Mouse (Mus musculus) liver, embryonic 14.5 days (tissue): ENCODE measurements around the gene Rtn4rl1. TPM values are rescaled to one million over a fixed set of nuclear protein-coding genes. Genes with fewer than 3 reads are reported as not detected.

Experiments used
- ATAC-seq: fragments of 200-750 bp; cut with Nextera tagmentation; 2 replicates; pipeline ENCODE4 v1.8.0; 2017; ENCODE audit warnings: moderate number of reproducible peaks, mild to moderate bottlenecking, moderate library complexity; ENCODE audit not compliant: insufficient read depth
- DNase-seq, 3 experiments: peaks; one replicate each; pipeline ENCODE4 v3.0.0-alpha.2; 2012 to 2013; ENCODE audit warnings: low read depth in 3 of 3, low spot score in 3 of 3
- H3K27ac ChIP-seq: fragments of 300-500 bp; sonication (generic); 2 replicates; pipeline ENCODE4 v1.5.1; 2014; ENCODE audit warnings: moderate library complexity, mild to moderate bottlenecking, control low read depth, inconsistent platforms
- H3K27me3 ChIP-seq: fragments of 300-500 bp; sonication (generic); 2 replicates; pipeline ENCODE4 v1.6.1; 2014; ENCODE audit warnings: mild to moderate bottlenecking, low read length, moderate library complexity; ENCODE audit not compliant: control insufficient read depth, insufficient read depth
- H3K36me3 ChIP-seq: fragments of 300-500 bp; sonication (generic); replicated peaks from 2 replicates; pipeline ENCODE4 v1.6.1; 2014; ENCODE audit warnings: low read depth; ENCODE audit not compliant: control insufficient read depth, insufficient read depth
- H3K4me1 ChIP-seq, 2 experiments: fragments of 200-500 bp in 1 of 2; fragments of 300-500 bp in 1 of 2; sonication (generic) in 1 of 2; replicated peaks; 2 replicates each; pipeline ENCODE4 v1.6.1; 2012 to 2014; ENCODE audit warnings: antibody characterized with exemption in 1 of 2, inconsistent platforms in 1 of 2, low read length in 1 of 2; ENCODE audit not compliant: control insufficient read depth in 2 of 2, insufficient read depth in 2 of 2
- H3K4me2 ChIP-seq: fragments of 300-500 bp; sonication (generic); 2 replicates; pipeline ENCODE4 v1.6.1; 2014; ENCODE audit warnings: low read depth, mild to moderate bottlenecking, control low read depth, moderate library complexity
- H3K4me3 ChIP-seq, 2 experiments: fragments of 200-500 bp in 1 of 2; fragments of 300-500 bp in 1 of 2; sonication (generic) in 1 of 2; 2 replicates each; pipeline ENCODE4 v1.5.1; 2012 to 2014; ENCODE audit warnings: low read depth in 2 of 2, low read length in 2 of 2, mild to moderate bottlenecking in 2 of 2, control low read depth in 1 of 2, inconsistent platforms in 1 of 2, moderate library complexity in 1 of 2; ENCODE audit not compliant: insufficient read depth in 1 of 2
- H3K9ac ChIP-seq: fragments of 300-500 bp; sonication (generic); replicated peaks from 2 replicates; pipeline ENCODE4 v1.6.1; 2014; ENCODE audit warnings: mild to moderate bottlenecking, control low read depth, moderate library complexity
- H3K9me3 ChIP-seq: fragments of 300-500 bp; sonication (generic); 2 replicates; pipeline ENCODE4 v1.6.1; 2016; ENCODE audit warnings: low read length, mixed read lengths; ENCODE audit not compliant: control insufficient read depth
- CTCF ChIP-seq: IDR thresholded peaks from 2 replicates; pipeline ENCODE4 v1.5.1; 2016; ENCODE audit warnings: antibody characterized with exemption, low read depth, control low read depth
- EP300 ChIP-seq: IDR thresholded peaks from 2 replicates; pipeline ENCODE4 v1.6.1; 2016; ENCODE audit warnings: antibody characterized with exemption, low read depth
- WGBS: fragments of 180-500 bp; shearing (Covaris S2); extraction: QIAGEN DNeasy Blood & Tissue Kit; methylation state at CpG from one replicate; pipeline ENCODE4 v1.1.7; 2014; ENCODE audit not compliant: insufficient replicate concordance; 5-methylcytosine and 5-hydroxymethylcytosine counted together
- polyA plus RNA-seq, 2 experiments: library from polyadenylated mRNA; depleted of rRNA in 1 of 2; stranded (reverse) in 1 of 2; unstranded in 1 of 2; fragments of >200 nt; fragmentation: Nextera tagmentation in 1 of 2; extraction: Ambion mirVana in 1 of 2; gene quantifications; 2 replicates each; pipeline versions ENCODE4 v1.2.1 to v1.2.3; 2012 to 2014

The Rtn4rl1 gene
- polyA plus RNA-seq, 2 experiments, result 0.56 to 0.98 TPM

DNA sequence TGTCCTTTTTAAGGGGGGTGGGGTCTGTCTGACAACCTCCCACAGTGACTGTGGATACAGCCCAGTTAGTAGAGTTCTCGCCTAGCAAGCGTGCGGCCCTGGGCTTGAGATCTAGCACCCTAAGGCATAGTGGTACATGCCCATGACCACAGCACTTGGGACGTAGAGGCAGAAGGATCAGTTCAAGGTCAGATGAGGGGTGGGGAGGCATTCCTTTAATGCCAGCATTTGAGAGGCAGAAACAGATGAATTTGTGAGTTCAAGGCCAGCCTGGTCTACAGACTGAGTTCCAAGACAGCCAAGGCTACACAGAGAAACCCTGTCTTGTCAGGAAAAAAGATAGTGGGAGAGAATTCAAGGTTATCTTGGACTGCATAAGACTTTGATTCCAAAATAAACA is 93.3 kb downstream of the Rtn4rl1 start:
- ATAC-seq, result no peak
- 75% methylated on average over 4 of the region's 4 CpGs for WGBS

DNA sequence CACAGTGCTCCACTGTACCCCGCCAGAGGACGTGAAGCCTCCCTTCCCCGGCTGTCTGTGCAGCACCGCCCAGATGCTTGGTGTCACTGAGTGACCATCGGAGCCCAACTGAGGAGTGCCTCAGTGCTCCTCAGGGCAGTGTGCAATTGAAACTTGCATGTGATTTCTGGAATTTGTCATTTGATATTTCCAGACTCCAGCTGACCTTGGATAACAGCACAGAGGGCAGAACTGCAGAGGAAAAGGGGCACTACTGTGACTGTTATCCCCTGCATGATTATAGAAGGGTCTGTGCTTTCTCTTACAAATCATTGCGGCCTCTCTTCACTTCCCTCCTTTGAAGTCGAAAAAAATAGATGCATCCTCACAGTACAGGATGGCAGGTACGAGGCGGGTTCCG is 94.4 kb downstream of the Rtn4rl1 start:
- no peaks in the 10 kb centered on the region for H3K36me3 ChIP-seq
- no peaks in the 10 kb centered on the region for H3K9me3 ChIP-seq
- no peak overlapping the region for H3K27ac ChIP-seq
- DNase-seq (no peak), ATAC-seq (no peak)
- no peak overlapping the region for H3K4me2 ChIP-seq
- TF ChIP-seq CTCF (no peak), EP300 (no peak)
- H3K4me3 ChIP-seq, result no peak overlapping the region
- H3K27me3 ChIP-seq, result peaks cover 9% of the 10 kb centered on the region
- H3K9ac ChIP-seq, result no peak overlapping the region
- peaks cover 1 to 2% of the 10 kb centered on the region in 2 experiments for H3K4me1 ChIP-seq
- 72% methylated on average over 10 of the region's 10 CpGs for WGBS

More for the DNA sequence above, 93.3 kb downstream of the Rtn4rl1 start:
- TF ChIP-seq EP300 (no peak), CTCF (no peak)
- no peak overlapping the region for H3K9ac ChIP-seq
- no peak for DNase-seq
- H3K4me2 ChIP-seq, result no peak overlapping the region
- H3K36me3 ChIP-seq, result no peaks in the 10 kb centered on the region
- no peak overlapping the region for H3K4me3 ChIP-seq
- no peak overlapping the region for H3K27ac ChIP-seq
- peaks cover 8% of the 10 kb centered on the region in 2 experiments for H3K4me1 ChIP-seq
- no peaks in the 10 kb centered on the region for H3K9me3 ChIP-seq
- peaks cover 12% of the 10 kb centered on the region for H3K27me3 ChIP-seq

DNA sequence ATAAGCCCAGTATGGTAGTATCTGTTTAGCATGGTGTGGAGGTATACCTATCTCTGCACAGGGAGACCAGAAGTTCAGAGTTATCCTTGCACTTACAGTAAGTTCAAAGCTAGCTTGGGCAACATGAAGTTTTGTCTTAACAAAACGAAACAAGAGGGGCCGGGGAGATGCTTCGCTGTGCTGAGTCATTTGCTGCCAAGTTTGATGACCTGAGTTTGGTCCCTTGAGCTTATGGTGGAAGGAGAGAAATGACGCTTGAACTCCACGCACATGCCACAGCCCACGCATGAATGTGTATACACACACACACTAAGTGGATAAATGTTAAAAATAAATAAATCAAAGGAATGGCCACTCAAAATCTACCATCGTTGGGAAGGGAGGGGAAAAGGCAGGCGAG is 94.9 kb downstream of the Rtn4rl1 start:
- Histone ChIP-seq H3K4me2 (no peak overlapping the region), H3K9ac (no peak overlapping the region), H3K4me1 (no peaks in the 10 kb centered on the region), H3K27ac (no peak overlapping the region), H3K9me3 (no peaks in the 10 kb centered on the region), H3K4me3 (no peak overlapping the region), H3K27me3 (peaks cover 8% of the 10 kb centered on the region), H3K36me3 (no peaks in the 10 kb centered on the region)
- TF ChIP-seq EP300, result no peak
- no peak for TF ChIP-seq CTCF
- no peak for DNase-seq
- 61% methylated on average over 8 of the region's 8 CpGs for WGBS
- ATAC-seq, result no peak

DNA sequence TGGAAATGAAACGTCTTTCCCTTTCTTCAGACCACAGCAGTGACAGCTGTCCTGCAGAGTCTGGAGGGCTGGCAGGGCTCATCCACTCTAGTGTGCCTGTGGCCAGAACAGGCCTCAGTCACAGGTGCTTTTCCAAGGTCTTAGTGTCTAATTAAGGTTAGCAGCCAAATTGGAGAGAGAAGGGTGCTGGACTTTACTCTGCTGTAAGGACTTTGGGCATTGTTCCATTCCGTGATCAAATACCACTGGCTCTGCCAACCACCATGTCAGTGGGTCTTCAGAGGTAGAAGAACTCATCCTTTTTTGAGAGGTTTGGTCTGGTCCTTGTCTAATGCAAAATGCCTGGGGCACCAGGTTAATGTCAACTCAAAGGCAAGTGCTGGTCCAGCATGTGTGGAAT is 95.5 kb downstream of the Rtn4rl1 start:
- no peak overlapping the region for H3K9ac ChIP-seq
- H3K4me1 ChIP-seq, result no peaks in the 10 kb centered on the region
- no peak overlapping the region for H3K4me2 ChIP-seq
- 45% methylated on average over 2 of the region's 2 CpGs for WGBS
- peaks cover 8% of the 10 kb centered on the region for H3K27me3 ChIP-seq
- ATAC-seq, result no peak
- H3K36me3 ChIP-seq, result no peaks in the 10 kb centered on the region
- no peaks in the 10 kb centered on the region for H3K9me3 ChIP-seq
- no peak overlapping the region for H3K4me3 ChIP-seq
- no peak overlapping the region for H3K27ac ChIP-seq
- DNase-seq, result no peak
- TF ChIP-seq CTCF, result no peak
- no peak for TF ChIP-seq EP300

DNA sequence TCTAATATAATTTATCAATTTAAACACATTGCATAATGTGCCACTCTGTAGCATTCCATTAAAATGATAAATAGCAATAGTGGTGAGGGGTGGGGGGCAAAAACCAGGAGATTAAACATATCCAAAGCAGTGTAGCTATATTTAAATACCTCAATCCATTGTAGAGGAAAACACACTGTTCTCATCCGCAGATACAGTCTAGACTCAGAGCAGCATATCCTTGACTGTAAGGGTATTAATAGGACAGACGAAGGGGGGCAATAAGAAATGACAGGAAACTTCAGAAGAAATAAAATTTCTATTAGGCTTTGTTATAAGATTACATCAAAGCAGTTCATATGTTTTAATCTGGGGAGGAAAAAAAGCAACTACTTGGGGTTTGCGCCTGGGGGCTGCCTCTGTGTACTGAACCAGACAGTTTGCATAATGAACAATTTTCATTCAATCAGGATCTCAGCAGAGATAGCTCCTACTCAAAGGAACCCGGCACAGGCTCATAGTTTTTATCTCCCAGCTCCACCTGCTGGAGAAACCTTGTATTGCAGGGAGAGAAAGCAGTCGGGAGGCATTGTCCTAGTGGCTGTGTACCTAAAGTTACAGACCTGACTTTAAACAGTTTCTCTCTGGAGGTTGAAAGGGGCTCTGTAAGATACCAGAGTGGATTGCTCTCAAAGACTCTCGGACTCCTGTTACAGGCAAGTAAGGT is 97.1 kb downstream of the Rtn4rl1 start:
- Histone ChIP-seq H3K4me1 (peaks cover 0 to 3% of the 10 kb centered on the region in 2 experiments; a peak in 1 of 4 replicates), H3K9ac (no peak overlapping the region), H3K4me3 (no peak overlapping the region), H3K4me2 (no peak overlapping the region), H3K27me3 (peaks cover 8% of the 10 kb centered on the region), H3K27ac (no peak overlapping the region), H3K36me3 (no peaks in the 10 kb centered on the region), H3K9me3 (no peaks in the 10 kb centered on the region)
- peak; percentile 50 to 68 (median 60) for DNase-seq
- TF ChIP-seq EP300 (no peak), CTCF (peak; percentile 87)
- ATAC-seq, result no peak
- WGBS, result 16% methylated on average over 6 of the region's 6 CpGs
